Mouse (Mus musculus): Measurements from ENCODE around the gene Kat14. TPM values are rescaled to one million over a fixed set of nuclear protein-coding genes. Genes with fewer than 3 reads are reported as not detected.

Kat14 gene
- polyA plus RNA-seq (2015; fragmentation: Nextera tagmentation; extraction: Ambion mirVana), result 38.9 and 43.4 TPM in 2 replicates

GRCm38 (mm10) chr2:144368400-144369019 is at the start of gene Kat14, which contains the start of gene Pet117:
TSS of gene Kat14 (plus strand) at chr2:144368983.
TSS of gene Pet117 (plus strand) at chr2:144368996.
- Histone ChIP-seq H3K27ac (peak within 1 kb of the TSS; percentile 95), H3K4me2 (peak within 1 kb of the TSS; percentile 59), H3K4me1 (peaks cover 10% of the 10 kb centered on the region), H3K9me3 (no peaks in the 10 kb centered on the region), H3K36me3 (peaks cover 6% of the 10 kb centered on the region), H3K27me3 (no peaks in the 10 kb centered on the region), H3K9ac (peak within 1 kb of the TSS; percentile 82), H3K4me3 (peak within 1 kb of the TSS; percentile 71)
- WGBS, result 5% methylated on average over 38 of the region's 38 CpGs
- peak; percentile 96 for ATAC-seq (ENCODE audit: borderline replicate concordance, extremely low read depth, low FRiP score, low TSS enrichment)

GRCm38 (mm10) chr2:144324218-144324617 is 44.6 kb upstream of the Kat14 start:
- no peaks in the 10 kb centered on the region for H3K36me3 ChIP-seq
- H3K27me3 ChIP-seq, result peaks cover 16% of the 10 kb centered on the region
- no peak overlapping the region for H3K4me2 ChIP-seq
- no peaks in the 10 kb centered on the region for H3K4me1 ChIP-seq
- no peaks in the 10 kb centered on the region for H3K9me3 ChIP-seq
- no peak for ATAC-seq (ENCODE audit: borderline replicate concordance, extremely low read depth, low FRiP score, low TSS enrichment)
- no peak overlapping the region for H3K27ac ChIP-seq
- no peak overlapping the region for H3K9ac ChIP-seq
- 63% methylated on average over 3 of the region's 3 CpGs for WGBS
- H3K4me3 ChIP-seq, result no peak overlapping the region

GRCm38 (mm10) chr2:144329451-144329850 is 39.3 kb upstream of the Kat14 start:
- H3K4me3 ChIP-seq, result peak overlapping the region; percentile 58
- peaks cover 66% of the 10 kb centered on the region for H3K27me3 ChIP-seq
- H3K4me1 ChIP-seq, result peaks cover 32% of the 10 kb centered on the region
- H3K27ac ChIP-seq, result no peak overlapping the region
- WGBS, result 6% methylated on average over 10 of the region's 10 CpGs
- H3K9ac ChIP-seq, result no peak overlapping the region
- peak overlapping the region; percentile 95 for H3K4me2 ChIP-seq
- ATAC-seq (ENCODE audit: borderline replicate concordance, extremely low read depth, low FRiP score, low TSS enrichment), result no peak
- no peaks in the 10 kb centered on the region for H3K36me3 ChIP-seq
- H3K9me3 ChIP-seq, result no peaks in the 10 kb centered on the region

- no peak overlapping the region for H3K27ac ChIP-seq
- no peaks in the 10 kb centered on the region for H3K9me3 ChIP-seq
- H3K27me3 ChIP-seq, result peaks cover 69% of the 10 kb centered on the region
- H3K4me3 ChIP-seq, result peak overlapping the region; percentile 58
- peak overlapping the region; percentile 95 for H3K4me2 ChIP-seq
- no peak overlapping the region for H3K9ac ChIP-seq
- H3K4me1 ChIP-seq, result peaks cover 32% of the 10 kb centered on the region
- 3% methylated on average over 10 of the region's 10 CpGs for WGBS
- no peaks in the 10 kb centered on the region for H3K36me3 ChIP-seq
- no peak for ATAC-seq (ENCODE audit: borderline replicate concordance, extremely low read depth, low FRiP score, low TSS enrichment)
Measured at GRCm38 (mm10) chr2:144329937-144330336, 38.8 kb upstream of the Kat14 start.

GRCm38 (mm10) chr2:144330352-144330959 is 38.3 kb upstream of the Kat14 start:
- Histone ChIP-seq H3K9me3 (no peaks in the 10 kb centered on the region), H3K9ac (peak overlapping the region; percentile 43; the same call in 1 of the 2 replicates), H3K27ac (peak overlapping the region; percentile 56; the same call in 1 of the 2 replicates), H3K4me3 (peak overlapping the region; percentile 58), H3K27me3 (peaks cover 75% of the 10 kb centered on the region), H3K36me3 (no peaks in the 10 kb centered on the region), H3K4me2 (peak overlapping the region; percentile 95), H3K4me1 (peaks cover 32% of the 10 kb centered on the region)
- ATAC-seq (ENCODE audit: borderline replicate concordance, extremely low read depth, low FRiP score, low TSS enrichment), result peak; percentile 33; the same call in 1 of the 2 replicates
- under 1% methylated on average over 41 of the region's 41 CpGs for WGBS

- H3K27me3 ChIP-seq, result peaks cover 75% of the 10 kb centered on the region
- peak; percentile 33; the same call in 1 of the 2 replicates for ATAC-seq (ENCODE audit: borderline replicate concordance, extremely low read depth, low FRiP score, low TSS enrichment)
- under 1% methylated on average over 47 of the region's 50 CpGs for WGBS
Measured at GRCm38 (mm10) chr2:144330960-144331371, 37.8 kb upstream of the Kat14 start.

GRCm38 (mm10) chr2:144331401-144332302 is 37.1 kb upstream of the Kat14 start, which contains the start of gene Ovol2:
TSS of gene Ovol2 (minus strand) at chr2:144332146.
- Histone ChIP-seq H3K27me3 (peaks cover 75% of the 10 kb centered on the region), H3K4me3 (peak within 1 kb of the TSS; percentile 58), H3K4me2 (peak within 1 kb of the TSS; percentile 95), H3K27ac (peak within 1 kb of the TSS; percentile 56), H3K9ac (peak within 1 kb of the TSS; percentile 43), H3K4me1 (peaks cover 32% of the 10 kb centered on the region), H3K9me3 (no peaks in the 10 kb centered on the region), H3K36me3 (no peaks in the 10 kb centered on the region)
- WGBS, result 1% methylated on average over 62 of the region's 62 CpGs
- peak; percentile 56 for ATAC-seq (ENCODE audit: borderline replicate concordance, extremely low read depth, low FRiP score, low TSS enrichment)

More at GRCm38 (mm10) chr2:144330960-144331371, 37.8 kb upstream of the Kat14 start:
- peak overlapping the region; percentile 95 for H3K4me2 ChIP-seq
- H3K4me3 ChIP-seq, result peak overlapping the region; percentile 58
- H3K4me1 ChIP-seq, result peaks cover 32% of the 10 kb centered on the region
- H3K36me3 ChIP-seq, result no peaks in the 10 kb centered on the region
- H3K27ac ChIP-seq, result peak overlapping the region; percentile 56; the same call in 1 of the 2 replicates
- H3K9me3 ChIP-seq, result no peaks in the 10 kb centered on the region
- H3K9ac ChIP-seq, result peak overlapping the region; percentile 43

- no peak overlapping the region for H3K27ac ChIP-seq
- no peaks in the 10 kb centered on the region for H3K9me3 ChIP-seq
- H3K36me3 ChIP-seq, result no peaks in the 10 kb centered on the region
- ATAC-seq (ENCODE audit: borderline replicate concordance, extremely low read depth, low FRiP score, low TSS enrichment), result no peak
- WGBS, result 6% methylated on average over 9 of the region's 9 CpGs
- H3K4me1 ChIP-seq, result peaks cover 32% of the 10 kb centered on the region
- peaks cover 73% of the 10 kb centered on the region for H3K27me3 ChIP-seq
- H3K4me3 ChIP-seq, result peak overlapping the region; percentile 58
- H3K9ac ChIP-seq, result no peak overlapping the region
- peak overlapping the region; percentile 95 for H3K4me2 ChIP-seq
Measured at GRCm38 (mm10) chr2:144332486-144332885, 36.3 kb upstream of the Kat14 start.

- peaks cover 32% of the 10 kb centered on the region for H3K4me1 ChIP-seq
- peaks cover 65% of the 10 kb centered on the region for H3K27me3 ChIP-seq
- no peaks in the 10 kb centered on the region for H3K9me3 ChIP-seq
- no peak overlapping the region for H3K9ac ChIP-seq
- H3K36me3 ChIP-seq, result no peaks in the 10 kb centered on the region
- peak overlapping the region; percentile 58 for H3K4me3 ChIP-seq
- H3K27ac ChIP-seq, result no peak overlapping the region
- H3K4me2 ChIP-seq, result peak overlapping the region; percentile 95
- WGBS, result 8% methylated on average over 28 of the region's 28 CpGs
- ATAC-seq (ENCODE audit: borderline replicate concordance, extremely low read depth, low FRiP score, low TSS enrichment), result no peak
Measured at GRCm38 (mm10) chr2:144333138-144333842, 35.5 kb upstream of the Kat14 start.

- Histone ChIP-seq H3K36me3 (no peaks in the 10 kb centered on the region), H3K4me2 (no peak overlapping the region), H3K9ac (no peak overlapping the region), H3K27me3 (peaks cover 32% of the 10 kb centered on the region), H3K4me3 (no peak overlapping the region), H3K9me3 (no peaks in the 10 kb centered on the region), H3K4me1 (peaks cover 8% of the 10 kb centered on the region; the same call in 1 of the 2 replicates), H3K27ac (no peak overlapping the region)
- no peak for ATAC-seq (ENCODE audit: borderline replicate concordance, extremely low read depth, low FRiP score, low TSS enrichment)
- WGBS, result 41% methylated on average over 3 of the region's 3 CpGs
Measured at GRCm38 (mm10) chr2:144337230-144337629, 31.6 kb upstream of the Kat14 start.

GRCm38 (mm10) chr2:144337701-144338100 is 31.1 kb upstream of the Kat14 start:
- no peak overlapping the region for H3K27ac ChIP-seq
- 76% methylated on average over 8 of the region's 8 CpGs for WGBS
- H3K4me2 ChIP-seq, result no peak overlapping the region
- H3K36me3 ChIP-seq, result no peaks in the 10 kb centered on the region
- H3K4me1 ChIP-seq, result peaks cover 5% of the 10 kb centered on the region; the same call in 1 of the 2 replicates
- H3K4me3 ChIP-seq, result no peak overlapping the region
- peaks cover 27% of the 10 kb centered on the region for H3K27me3 ChIP-seq
- H3K9me3 ChIP-seq, result no peaks in the 10 kb centered on the region
- no peak overlapping the region for H3K9ac ChIP-seq
- no peak for ATAC-seq (ENCODE audit: borderline replicate concordance, extremely low read depth, low FRiP score, low TSS enrichment)
